Mouse (Mus musculus) limb, embryonic 15.5 days (tissue): ENCODE data around the gene Donson. TPM values are rescaled to one million over a fixed set of nuclear protein-coding genes. Genes with fewer than 3 reads are reported as not detected.

Source experiments
- ATAC-seq: fragments of 200-750 bp; cut with Nextera tagmentation; 2 replicates; pipeline ENCODE4 v1.8.0; 2017; ENCODE audit warnings: low read depth, moderate TSS enrichment; ENCODE audit not compliant: insufficient number of reproducible peaks, low FRiP score, low TSS enrichment
- H3K27ac ChIP-seq: fragments of 300-500 bp; sonication (generic); 2 replicates; pipeline ENCODE4 v1.5.1; 2015; ENCODE audit warnings: moderate library complexity, mild to moderate bottlenecking, inconsistent platforms
- H3K27me3 ChIP-seq: fragments of 300-500 bp; sonication (generic); 2 replicates; pipeline ENCODE4 v1.6.1; 2015; ENCODE audit warnings: inconsistent platforms
- H3K36me3 ChIP-seq: fragments of 300-500 bp; sonication (generic); 2 replicates; pipeline ENCODE4 v1.6.1; 2015; ENCODE audit warnings: inconsistent platforms
- H3K4me1 ChIP-seq: fragments of 300-500 bp; sonication (generic); 2 replicates; pipeline ENCODE4 v1.6.1; 2015; ENCODE audit warnings: inconsistent platforms
- H3K4me2 ChIP-seq: fragments of 300-500 bp; sonication (generic); 2 replicates; pipeline ENCODE4 v1.6.1; 2015; ENCODE audit warnings: mild to moderate bottlenecking, inconsistent platforms
- H3K4me3 ChIP-seq: fragments of 300-500 bp; sonication (generic); 2 replicates; pipeline ENCODE4 v1.5.1; 2015; ENCODE audit warnings: mild to moderate bottlenecking, inconsistent platforms
- H3K9ac ChIP-seq: fragments of 300-500 bp; sonication (generic); 2 replicates; pipeline ENCODE4 v1.6.1; 2015; ENCODE audit warnings: inconsistent platforms
- H3K9me3 ChIP-seq: fragments of 300-500 bp; sonication (generic); 2 replicates; pipeline ENCODE4 v1.6.1; 2016; ENCODE audit warnings: inconsistent platforms
- WGBS: fragments of 180-500 bp; shearing (Covaris S2); methylation state at CpG from one replicate; pipeline ENCODE4 v1.1.7; 2015; 5-methylcytosine and 5-hydroxymethylcytosine counted together
- polyA plus RNA-seq: library from polyadenylated mRNA; unstranded; fragments of >200 nt; fragmentation: Nextera tagmentation; extraction: Ambion mirVana; gene quantifications from 2 replicates; pipeline ENCODE4 v1.2.1, GENCODE M21; 2015

Gene Donson
- polyA plus RNA-seq, 1 experiment from 2014 or later: 19.0 TPM

DNA sequence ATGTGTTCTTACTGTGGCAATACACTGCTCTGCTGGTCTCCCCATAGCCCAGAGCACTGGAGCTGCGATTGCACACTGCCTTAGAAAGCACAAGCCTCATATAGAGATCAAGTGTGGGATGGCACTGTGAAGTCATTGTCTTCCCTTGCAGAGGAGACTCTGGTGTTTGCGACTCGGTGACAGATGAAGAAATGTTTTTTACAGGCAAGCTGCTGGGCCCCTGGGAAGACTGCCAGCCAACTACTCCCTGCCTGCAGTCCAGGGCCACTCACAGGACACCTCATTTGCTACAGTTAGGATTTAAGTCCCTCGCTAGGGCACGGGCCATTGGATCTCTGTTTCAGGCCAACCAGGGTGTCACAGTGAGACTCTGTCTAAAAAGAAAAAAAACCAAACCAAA is 56.1 kb downstream of the Donson start:
- Histone ChIP-seq H3K27me3 (no peaks in the 10 kb centered on the region), H3K27ac (no peak overlapping the region), H3K4me3 (no peak overlapping the region), H3K9me3 (no peaks in the 10 kb centered on the region), H3K4me2 (no peak overlapping the region), H3K4me1 (no peaks in the 10 kb centered on the region), H3K36me3 (peaks cover 91% of the 10 kb centered on the region), H3K9ac (no peak overlapping the region)
- no peak for ATAC-seq
- 86% methylated on average over 5 of the region's 5 CpGs for WGBS

DNA sequence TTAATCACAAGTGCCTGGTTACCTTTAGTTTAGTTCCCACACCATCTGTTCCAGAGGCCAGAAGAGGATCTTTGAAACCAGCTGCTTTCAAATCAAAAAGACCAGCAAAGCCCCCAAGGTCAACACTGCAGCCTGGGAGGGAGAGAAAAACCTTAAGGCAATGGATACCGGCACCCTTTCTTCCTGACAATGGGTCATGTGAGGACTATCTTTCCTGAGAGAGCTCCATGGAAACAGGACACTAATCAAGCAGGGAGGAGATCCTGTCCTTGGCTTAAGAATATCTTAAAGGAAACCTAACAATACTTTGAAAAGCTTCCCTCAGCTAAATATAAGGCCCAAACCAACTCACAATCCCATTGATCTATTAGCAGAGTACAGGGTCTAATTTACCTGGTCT is 58.0 kb downstream of the Donson start:
- Histone ChIP-seq H3K27me3 (no peaks in the 10 kb centered on the region), H3K4me3 (no peak overlapping the region), H3K36me3 (peaks cover 90% of the 10 kb centered on the region), H3K4me2 (no peak overlapping the region), H3K4me1 (no peaks in the 10 kb centered on the region), H3K9me3 (no peaks in the 10 kb centered on the region), H3K27ac (no peak overlapping the region), H3K9ac (no peak overlapping the region)
- no peak for ATAC-seq
- 82% methylated on average over 1 of the region's 1 CpGs for WGBS

- Histone ChIP-seq H3K4me1 (no peaks in the 10 kb centered on the region), H3K27ac (no peak overlapping the region), H3K9me3 (no peaks in the 10 kb centered on the region), H3K4me2 (no peak overlapping the region), H3K27me3 (no peaks in the 10 kb centered on the region), H3K36me3 (peaks cover 90% of the 10 kb centered on the region), H3K9ac (no peak overlapping the region), H3K4me3 (no peak overlapping the region)
- ATAC-seq: no peak
- 91% methylated on average over 4 of the region's 4 CpGs for WGBS
Observed at GRCm38 (mm10) chr16:91629749-91630148, 58.8 kb downstream of the Donson start.

GRCm38 (mm10) chr16:91628673-91629072 is 59.9 kb downstream of the Donson start:
- Histone ChIP-seq H3K9me3 (no peaks in the 10 kb centered on the region), H3K4me3 (no peak overlapping the region), H3K27me3 (no peaks in the 10 kb centered on the region), H3K27ac (no peak overlapping the region), H3K9ac (no peak overlapping the region), H3K4me1 (no peaks in the 10 kb centered on the region), H3K4me2 (no peak overlapping the region), H3K36me3 (peaks cover 89% of the 10 kb centered on the region)
- no peak for ATAC-seq
- WGBS: 81% methylated on average over 3 of the region's 3 CpGs

- no peak overlapping the region for H3K4me3 ChIP-seq
- 91% methylated on average over 7 of the region's 7 CpGs for WGBS
- no peaks in the 10 kb centered on the region for H3K4me1 ChIP-seq
- no peak overlapping the region for H3K27ac ChIP-seq
- H3K9me3 ChIP-seq: no peaks in the 10 kb centered on the region
- H3K4me2 ChIP-seq: no peak overlapping the region
- peaks cover 92% of the 10 kb centered on the region for H3K36me3 ChIP-seq
- no peak for ATAC-seq
- no peak overlapping the region for H3K9ac ChIP-seq
- H3K27me3 ChIP-seq: no peaks in the 10 kb centered on the region
Observed at GRCm38 (mm10) chr16:91627831-91628230, 60.7 kb downstream of the Donson start.

Other genes with a start within 250 kb of the Donson start
- gene Ifnar1, start 203.5 kb downstream of the Donson start, polyA plus RNA-seq: 54.2 and 55.0 TPM in 2 replicates
- gene Ifngr2, start 141.7 kb downstream of the Donson start, polyA plus RNA-seq: 56.6 and 67.3 TPM in 2 replicates
- gene Tmem50b, start 91.0 kb downstream of the Donson start, polyA plus RNA-seq: 53.6 and 54.3 TPM in 2 replicates
- 3.1 and 3.8 TPM in 2 replicates for gene Dnajc28, start 69.7 kb downstream of the Donson start, polyA plus RNA-seq
- gene Gart, start 41.8 kb downstream of the Donson start, polyA plus RNA-seq: 99.0 and 102 TPM in 2 replicates
- gene Son, start 41.3 kb downstream of the Donson start, polyA plus RNA-seq: 110 and 121 TPM in 2 replicates
- 61.5 and 65.9 TPM in 2 replicates for gene Cryzl1, start 40.2 kb upstream of the Donson start, polyA plus RNA-seq
- 22.7 and 23.8 TPM in 2 replicates for gene Itsn1, start 40.5 kb upstream of the Donson start, polyA plus RNA-seq